Mouse (Mus musculus) kidney, adult 2 months (tissue): ENCODE measurements around the gene Nt5c2. TPM values are rescaled to one million over a fixed set of nuclear protein-coding genes. Genes with fewer than 3 reads are reported as not detected.

Experiments
- DNase-seq: peaks from one replicate; pipeline ENCODE4 v3.0.0; 2021
- H3K27ac ChIP-seq: fragments of 200-500 bp; 2 replicates; pipeline ENCODE4 v1.5.1; 2012; ENCODE audit warnings: low read depth, low read length, control low read depth, inconsistent platforms; ENCODE audit not compliant: insufficient read depth
- H3K27me3 ChIP-seq: fragments of 200-500 bp; replicated peaks from 2 replicates; pipeline ENCODE4 v1.6.1; 2012; ENCODE audit warnings: mild to moderate bottlenecking, moderate library complexity, low read length, inconsistent platforms; ENCODE audit not compliant: control insufficient read depth, insufficient read depth
- H3K36me3 ChIP-seq: fragments of 200-500 bp; 2 replicates; pipeline ENCODE4 v1.6.1; 2012; ENCODE audit warnings: mild to moderate bottlenecking, moderate library complexity, low read length, inconsistent platforms; ENCODE audit not compliant: control insufficient read depth, insufficient read depth
- H3K4me1 ChIP-seq: fragments of 200-500 bp; 2 replicates; pipeline ENCODE4 v1.6.1; 2011; ENCODE audit warnings: low read length; ENCODE audit not compliant: control insufficient read depth, insufficient read depth
- H3K4me3 ChIP-seq: fragments of 200-500 bp; 2 replicates; pipeline ENCODE4 v1.5.1; 2011; ENCODE audit warnings: mild to moderate bottlenecking, low read depth, low read length, control low read depth; ENCODE audit not compliant: insufficient read depth
- CTCF ChIP-seq: fragments of 200-500 bp; conservative IDR thresholded peaks from 2 replicates; pipeline ENCODE4 v1.5.1; 2011; ENCODE audit warnings: low read depth, mild to moderate bottlenecking, control low read depth, low read length, moderate library complexity, mixed read lengths; ENCODE audit not compliant: insufficient read depth, insufficient read length
- POLR2A ChIP-seq: fragments of 200-500 bp; IDR thresholded peaks from one replicate; pipeline ENCODE4 v1.6.1; 2011; ENCODE audit warnings: low read depth, low read length, control low read depth
- WGBS: fragments of 180-500 bp; shearing (Covaris S2); methylation state at CpG from one replicate; pipeline ENCODE4 v1.1.7; 2018; 5-methylcytosine and 5-hydroxymethylcytosine counted together
- polyA plus RNA-seq: library from polyadenylated mRNA; depleted of rRNA; stranded (reverse); fragments of >200 nt; gene quantifications from 2 replicates; pipeline ENCODE4 v1.2.3, GENCODE M21; 2012

Gene Nt5c2
- polyA plus RNA-seq, 1 experiment = 36.3 TPM

DNA sequence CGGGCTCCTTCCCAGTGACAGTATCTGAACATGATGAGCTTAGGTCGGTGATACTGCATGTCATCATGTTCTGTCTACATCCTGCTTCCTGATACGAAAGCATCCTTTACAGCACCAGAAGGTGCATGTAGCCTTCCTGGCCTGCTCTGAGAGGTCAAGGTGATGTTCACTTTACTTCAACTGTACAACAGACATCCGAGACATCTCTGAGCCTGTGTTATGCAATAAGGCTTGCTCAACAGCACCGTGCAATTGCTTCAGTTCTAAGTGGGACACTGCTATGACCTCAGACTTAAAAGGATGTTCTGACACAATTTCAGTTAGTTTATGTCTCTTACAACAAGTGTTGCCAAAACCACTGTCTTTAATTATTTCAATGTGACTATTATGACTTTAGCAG is 113.6 kb downstream of the Nt5c2 start:
- DNase-seq = peak; percentile 47
- 65% methylated on average over 5 of the region's 5 CpGs for WGBS
- H3K27me3 ChIP-seq = no peaks in the 10 kb centered on the region
- no peak overlapping the region for H3K27ac ChIP-seq
- no peak overlapping the region for H3K4me3 ChIP-seq
- H3K4me1 ChIP-seq = peaks cover 3% of the 10 kb centered on the region; the same call in 1 of the 2 replicates
- H3K36me3 ChIP-seq = peaks cover 6% of the 10 kb centered on the region
- TF ChIP-seq POLR2A = no peak

GRCm38 (mm10) chr19:46900786-46901185 is 114.2 kb downstream of the Nt5c2 start:
- H3K4me3 ChIP-seq = no peak overlapping the region
- no peak for TF ChIP-seq POLR2A
- TF ChIP-seq CTCF = no peak
- no peaks in the 10 kb centered on the region for H3K27me3 ChIP-seq
- WGBS = 91% methylated on average over 6 of the region's 6 CpGs
- H3K4me1 ChIP-seq = peaks cover 3% of the 10 kb centered on the region; the same call in 1 of the 2 replicates
- H3K27ac ChIP-seq = no peak overlapping the region
- H3K36me3 ChIP-seq = peaks cover 7% of the 10 kb centered on the region
- DNase-seq = no peak

GRCm38 (mm10) chr19:46899871-46900270 is 115.1 kb downstream of the Nt5c2 start:
- TF ChIP-seq POLR2A = no peak
- DNase-seq = no peak
- no peaks in the 10 kb centered on the region for H3K27me3 ChIP-seq
- H3K4me3 ChIP-seq = no peak overlapping the region
- peaks cover 7% of the 10 kb centered on the region for H3K36me3 ChIP-seq
- no peak overlapping the region for H3K27ac ChIP-seq
- H3K4me1 ChIP-seq = peaks cover 3% of the 10 kb centered on the region; the same call in 1 of the 2 replicates
- 69% methylated on average over 5 of the region's 5 CpGs for WGBS

- Histone ChIP-seq H3K27ac (no peak overlapping the region), H3K4me3 (no peak overlapping the region), H3K27me3 (no peaks in the 10 kb centered on the region), H3K36me3 (peaks cover 7% of the 10 kb centered on the region), H3K4me1 (peaks cover 3% of the 10 kb centered on the region; the same call in 1 of the 2 replicates)
- peak; percentile 74 for DNase-seq
- 21% methylated on average over 5 of the region's 5 CpGs for WGBS
- no peak for TF ChIP-seq CTCF
- TF ChIP-seq POLR2A = no peak
Observed at GRCm38 (mm10) chr19:46899306-46899705, 115.6 kb downstream of the Nt5c2 start.

GRCm38 (mm10) chr19:46898222-46898621 is 116.7 kb downstream of the Nt5c2 start:
- Histone ChIP-seq H3K27me3 (no peaks in the 10 kb centered on the region), H3K4me1 (peaks cover 3% of the 10 kb centered on the region; the same call in 1 of the 2 replicates), H3K36me3 (peaks cover 7% of the 10 kb centered on the region), H3K27ac (no peak overlapping the region), H3K4me3 (no peak overlapping the region)
- TF ChIP-seq POLR2A (no peak), CTCF (no peak)
- no peak for DNase-seq
- 84% methylated on average over 5 of the region's 5 CpGs for WGBS

GRCm38 (mm10) chr19:46897135-46897534 is 117.8 kb downstream of the Nt5c2 start:
- TF ChIP-seq CTCF (peak; percentile 37), POLR2A (no peak)
- Histone ChIP-seq H3K4me1 (peaks cover 3% of the 10 kb centered on the region; the same call in 1 of the 2 replicates), H3K4me3 (no peak overlapping the region), H3K36me3 (peaks cover 10% of the 10 kb centered on the region), H3K27me3 (no peaks in the 10 kb centered on the region), H3K27ac (no peak overlapping the region)
- no peak for DNase-seq
- 94% methylated on average over 3 of the region's 3 CpGs for WGBS

- Histone ChIP-seq H3K36me3 (peaks cover 12% of the 10 kb centered on the region), H3K27ac (no peak overlapping the region), H3K4me3 (no peak overlapping the region), H3K4me1 (no peaks in the 10 kb centered on the region), H3K27me3 (no peaks in the 10 kb centered on the region)
- DNase-seq = no peak
- TF ChIP-seq POLR2A = no peak
- TF ChIP-seq CTCF = no peak
- WGBS = 88% methylated on average over 7 of the region's 7 CpGs
Observed at GRCm38 (mm10) chr19:46893484-46893883, 121.5 kb downstream of the Nt5c2 start.

- no peak for DNase-seq
- Histone ChIP-seq H3K27ac (no peak overlapping the region), H3K4me3 (no peak overlapping the region), H3K36me3 (peaks cover 12% of the 10 kb centered on the region), H3K4me1 (no peaks in the 10 kb centered on the region), H3K27me3 (no peaks in the 10 kb centered on the region)
- TF ChIP-seq CTCF (no peak), POLR2A (no peak)
- whole genome bisulfite sequencing = 80% methylated on average over 3 of the region's 3 CpGs
Observed at GRCm38 (mm10) chr19:46892856-46893255, 122.1 kb downstream of the Nt5c2 start.
